13 mouse cellular contexts compared by ENCODE assay signal in the genomic region with DNA sequence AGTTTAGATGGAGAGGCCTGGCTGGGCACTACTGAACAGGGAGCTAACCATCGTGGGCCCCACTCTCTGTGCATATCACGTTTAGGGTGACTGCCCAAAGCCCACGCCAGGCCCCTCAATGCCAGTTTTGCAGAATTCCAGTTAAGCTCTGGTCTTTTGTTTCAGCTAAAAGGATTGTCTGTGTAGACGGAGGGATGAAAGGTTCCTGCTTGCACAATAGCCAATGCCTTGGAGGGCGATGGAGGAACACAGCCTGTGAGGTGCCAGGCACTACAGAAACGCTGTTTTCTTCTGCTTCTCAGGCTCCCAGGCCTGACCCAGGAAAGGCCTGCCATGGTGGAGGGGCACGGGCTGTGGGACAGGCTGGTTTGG.
DNase-seq lines count a peak whose midpoint lies in the region; ATAC-seq and TF ChIP-seq lines count a peak whose summit lies in the region.
"Had no signal": no experiment of that assay in that cellular context is flagged by ENCODE, and none has a peak within 500 bp of the region (broad histone marks: within the 10 kb centered on the region; RNA-seq: fewer than 3 reads in every experiment).

No protein-coding gene starts in this region.

- no peak for TF ChIP-seq POLR2A in small intestine, adult 2 months (IDR thresholded peaks at IDR 0.05; ENCODE audit: low read depth, low read length)

- intact Hi-C loops in left cerebral cortex, postnatal 10 days (cut with DNase I), result no loop called here

- H3K36me3 ChIP-seq in embryonic facial prominence, embryonic 12.5 days, result no peaks in the 10 kb centered on the region
- H3K36me3 ChIP-seq in embryonic facial prominence, embryonic 10.5 days (replicated peaks), result no peaks in the 10 kb centered on the region
- H3K36me3 ChIP-seq in neural tube, embryonic 11.5 days (ENCODE audit: control insufficient read depth, insufficient read depth, low read length), result no peaks in the 10 kb centered on the region
- H3K36me3 ChIP-seq in hindbrain, postnatal 0 days (ENCODE audit: insufficient read depth, low read length), result no peaks in the 10 kb centered on the region
- no peaks in the 10 kb centered on the region for H3K36me3 ChIP-seq in small intestine, adult 2 months (ENCODE audit: control insufficient read depth, insufficient read depth, low read length)
- H3K36me3 ChIP-seq: limb, embryonic 12.5 days had no signal

- 63% methylated on average over 7 of the region's 7 CpGs for WGBS in embryonic facial prominence, embryonic 12.5 days
- WGBS in embryonic facial prominence, embryonic 10.5 days, result 61% methylated on average over 7 of the region's 7 CpGs
- 62% methylated on average over 7 of the region's 7 CpGs for WGBS in neural tube, embryonic 11.5 days
- 31% methylated on average over 7 of the region's 7 CpGs for WGBS in hindbrain, postnatal 0 days
- 53% methylated on average over 7 of the region's 7 CpGs for WGBS in small intestine, adult 2 months

- DNase-seq in embryonic facial prominence, embryonic 10.5 days (ENCODE audit: low spot score), result no peak
- DNase-seq in neural tube, embryonic 11.5 days (ENCODE audit: low spot score), result no peak
- no peak for DNase-seq in neural tube, embryonic 10.5 days (ENCODE audit: extremely low spot score, low spot score)
- DNase-seq in hindbrain, postnatal 0 days (ENCODE audit: low spot score), result peak; percentile 43
- DNase-seq in left cerebral cortex, postnatal 10 days (ENCODE audit: extremely low spot score in 1 of 2, low spot score in 2 of 2), result no peak
- DNase-seq in thymus, postnatal 25 days, result no peak
- DNase-seq: kidney, adult 9 months had no signal

- H3K4me3 ChIP-seq in embryonic facial prominence, embryonic 12.5 days, result no peak overlapping the region
- no peak overlapping the region for H3K4me3 ChIP-seq in embryonic facial prominence, embryonic 10.5 days
- no peak overlapping the region for H3K4me3 ChIP-seq in neural tube, embryonic 11.5 days (ENCODE audit: low read depth, low read length)
- H3K4me3 ChIP-seq in hindbrain, postnatal 0 days (ENCODE audit: low read length), result no peak overlapping the region
- no peak overlapping the region for H3K4me3 ChIP-seq in small intestine, adult 2 months (ENCODE audit: low read depth, low read length)
- H3K4me3 ChIP-seq: erythroblast, embryonic 14.5 days; layer of hippocampus, adult 2 months; limb, embryonic 12.5 days had no signal

- peaks cover 7% of the 10 kb centered on the region; the same call in 1 of the 2 replicates for H3K4me1 ChIP-seq in embryonic facial prominence, embryonic 12.5 days
- peaks cover 12% of the 10 kb centered on the region; the same call in 1 of the 2 replicates for H3K4me1 ChIP-seq in embryonic facial prominence, embryonic 10.5 days
- 0 out of 2 replicates have a peak, but pooled peaks cover 2% of the 10 kb centered on the region for H3K4me1 ChIP-seq in neural tube, embryonic 11.5 days (ENCODE audit: control insufficient read depth, insufficient read depth, low read length)
- H3K4me1 ChIP-seq in hindbrain, postnatal 0 days (ENCODE audit: insufficient read depth, low read length), result peaks cover 19% of the 10 kb centered on the region
- H3K4me1 ChIP-seq in small intestine, adult 2 months (ENCODE audit: control insufficient read depth, insufficient read depth, insufficient read length, low read length), result peaks cover 26% of the 10 kb centered on the region

- TF ChIP-seq CTCF in hindbrain, postnatal 0 days (IDR thresholded peaks at IDR 0.05; ENCODE audit: low read depth), result no peak
- no peak for TF ChIP-seq CTCF in small intestine, adult 2 months (IDR thresholded peaks at IDR 0.05; ENCODE audit: extremely low read depth, insufficient read length, insufficient replicate concordance, low read depth, low read length)

- no peak overlapping the region for H3K9ac ChIP-seq in embryonic facial prominence, embryonic 12.5 days
- peak overlapping the region; percentile 6; the same call in 1 of the 2 replicates for H3K9ac ChIP-seq in neural tube, embryonic 11.5 days (ENCODE audit: low read length)
- H3K9ac ChIP-seq in hindbrain, postnatal 0 days (replicated peaks; ENCODE audit: low read length), result no peak overlapping the region
- H3K9ac ChIP-seq: limb, embryonic 12.5 days had no signal

- H3K4me2 ChIP-seq in embryonic facial prominence, embryonic 12.5 days (replicated peaks), result no peak overlapping the region
- H3K4me2 ChIP-seq in neural tube, embryonic 11.5 days (ENCODE audit: low read depth), result no peak overlapping the region
- no peak overlapping the region for H3K4me2 ChIP-seq in hindbrain, postnatal 0 days (ENCODE audit: low read depth, low read length)
- H3K4me2 ChIP-seq: heart, embryonic 11.5 days; limb, embryonic 12.5 days had no signal

- H3K9me3 ChIP-seq in embryonic facial prominence, embryonic 12.5 days, result no peaks in the 10 kb centered on the region
- no peaks in the 10 kb centered on the region for H3K9me3 ChIP-seq in embryonic facial prominence, embryonic 10.5 days
- H3K9me3 ChIP-seq in neural tube, embryonic 11.5 days (ENCODE audit: control insufficient read depth, low read length), result no peaks in the 10 kb centered on the region
- no peaks in the 10 kb centered on the region for H3K9me3 ChIP-seq in hindbrain, postnatal 0 days (ENCODE audit: low read length)
- H3K9me3 ChIP-seq: limb, embryonic 12.5 days had no signal

- H3K27me3 ChIP-seq in embryonic facial prominence, embryonic 12.5 days, result no peaks in the 10 kb centered on the region
- no peaks in the 10 kb centered on the region for H3K27me3 ChIP-seq in embryonic facial prominence, embryonic 10.5 days (replicated peaks; ENCODE audit: low read depth, poor library complexity, severe bottlenecking)
- H3K27me3 ChIP-seq in neural tube, embryonic 11.5 days (ENCODE audit: control insufficient read depth, insufficient read depth, low read length), result no peaks in the 10 kb centered on the region
- no peaks in the 10 kb centered on the region for H3K27me3 ChIP-seq in hindbrain, postnatal 0 days (ENCODE audit: insufficient read depth, low read length)
- no peaks in the 10 kb centered on the region for H3K27me3 ChIP-seq in small intestine, adult 2 months (ENCODE audit: control insufficient read depth, insufficient read depth, low read length)
- H3K27me3 ChIP-seq: limb, embryonic 12.5 days had no signal

- H3K27ac ChIP-seq in embryonic facial prominence, embryonic 12.5 days, result 0 out of 2 replicates have a peak overlapping the region, but pooled peaks have one; percentile 5
- no peak overlapping the region for H3K27ac ChIP-seq in embryonic facial prominence, embryonic 10.5 days (replicated peaks)
- no peak overlapping the region for H3K27ac ChIP-seq in neural tube, embryonic 11.5 days (ENCODE audit: low read depth, low read length)
- peak overlapping the region; percentile 67; the same call in 1 of the 2 replicates for H3K27ac ChIP-seq in hindbrain, postnatal 0 days
- H3K27ac ChIP-seq in small intestine, adult 2 months (ENCODE audit: insufficient read depth, low read depth, low read length), result peak overlapping the region; percentile 13; the same call in 1 of the 2 replicates
- H3K27ac ChIP-seq: layer of hippocampus, adult 2 months; limb, embryonic 12.5 days had no signal

- no peak for ATAC-seq in embryonic facial prominence, embryonic 12.5 days (ENCODE audit: insufficient number of reproducible peaks, insufficient read depth, low FRiP score, low TSS enrichment)
- no peak for ATAC-seq in neural tube, embryonic 11.5 days (ENCODE audit: insufficient read depth, low FRiP score, low TSS enrichment)
- ATAC-seq in hindbrain, postnatal 0 days, result peak; percentile 65

Comparison
In these comparisons a context has a peak if more than half of its experiments do, and no peak if none do; other contexts are left out.
1. H3K27ac ChIP-seq: peak in embryonic facial prominence, embryonic 12.5 days (single experiment), hindbrain, postnatal 0 days (single experiment) and small intestine, adult 2 months (single experiment); none in embryonic facial prominence, embryonic 10.5 days (single experiment) and neural tube, embryonic 11.5 days (single experiment).